Mouse (Mus musculus): ENCODE measurements at regions not wholly inside any gene's neighbourhood (a gene's known extent, or its start where the extent isn't known, plus 50 kb on each side); places are given as distances from the start of the nearest gene placed in this dataset.

GRCm38 (mm10) chr3:35315162-35315561, 438.7 kb upstream of the Atp11b start:
- no peak for DNase-seq (ENCODE audit: low spot score in 2 of 2)

GRCm38 (mm10) chr3:35318348-35318747, 435.6 kb upstream of the Atp11b start:
- no peak for DNase-seq (ENCODE audit: low spot score in 2 of 2)

- no peak for DNase-seq (ENCODE audit: low spot score in 2 of 2)
Measured at GRCm38 (mm10) chr3:35320844-35321393, 433.0 kb upstream of the Atp11b start.

- no peak for DNase-seq (ENCODE audit: low spot score in 2 of 2)
Measured at GRCm38 (mm10) chr3:35321991-35322390, 431.9 kb upstream of the Atp11b start.

DNA sequence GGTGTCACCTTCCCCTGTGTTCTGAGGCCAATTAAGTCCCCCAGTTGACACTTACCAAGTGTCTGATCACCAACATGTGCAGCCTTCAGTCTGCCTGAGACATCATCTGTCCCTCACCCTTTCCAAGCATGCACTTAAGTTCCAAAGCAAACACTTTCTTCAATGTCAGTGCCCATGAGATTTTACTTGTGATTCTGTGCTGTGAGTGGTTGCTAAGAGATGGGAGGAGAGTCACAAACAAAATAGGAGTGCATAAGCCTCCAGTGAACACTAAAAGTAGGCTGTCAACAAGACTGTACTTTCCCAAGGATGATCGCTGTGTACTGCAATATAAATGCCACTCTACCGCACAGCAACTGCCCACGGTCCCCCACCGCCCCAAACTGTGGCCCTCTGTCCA, 431.0 kb upstream of the Atp11b start:
- DNase-seq (ENCODE audit: low spot score in 2 of 2): no peak

GRCm38 (mm10) chr3:35323450-35324077, 430.3 kb upstream of the Atp11b start:
- DNase-seq (ENCODE audit: low spot score in 2 of 2): peak; percentile 68 to 78

DNA sequence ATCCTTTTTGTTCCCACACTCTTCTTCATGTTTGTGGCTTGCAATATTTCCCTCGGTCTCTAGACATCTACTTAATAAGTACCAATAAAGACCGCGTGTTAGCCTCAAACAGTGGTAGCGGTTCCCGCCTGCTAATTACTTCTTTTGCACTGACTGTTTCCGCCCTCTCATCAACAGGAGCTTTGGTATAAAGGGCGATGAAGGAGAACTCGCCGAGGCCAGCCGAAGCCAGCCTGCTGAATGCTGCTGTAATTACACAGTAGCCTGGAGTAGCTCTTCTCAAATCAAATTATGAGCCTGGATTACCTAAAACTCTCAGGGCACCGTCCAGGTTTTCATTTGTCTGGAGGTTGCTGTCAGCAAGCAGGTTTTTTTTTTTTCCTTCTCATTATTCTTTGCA, 429.7 kb upstream of the Atp11b start:
- DNase-seq (ENCODE audit: low spot score in 2 of 2): peak in 1 of 2 experiments; percentile 42

DNA sequence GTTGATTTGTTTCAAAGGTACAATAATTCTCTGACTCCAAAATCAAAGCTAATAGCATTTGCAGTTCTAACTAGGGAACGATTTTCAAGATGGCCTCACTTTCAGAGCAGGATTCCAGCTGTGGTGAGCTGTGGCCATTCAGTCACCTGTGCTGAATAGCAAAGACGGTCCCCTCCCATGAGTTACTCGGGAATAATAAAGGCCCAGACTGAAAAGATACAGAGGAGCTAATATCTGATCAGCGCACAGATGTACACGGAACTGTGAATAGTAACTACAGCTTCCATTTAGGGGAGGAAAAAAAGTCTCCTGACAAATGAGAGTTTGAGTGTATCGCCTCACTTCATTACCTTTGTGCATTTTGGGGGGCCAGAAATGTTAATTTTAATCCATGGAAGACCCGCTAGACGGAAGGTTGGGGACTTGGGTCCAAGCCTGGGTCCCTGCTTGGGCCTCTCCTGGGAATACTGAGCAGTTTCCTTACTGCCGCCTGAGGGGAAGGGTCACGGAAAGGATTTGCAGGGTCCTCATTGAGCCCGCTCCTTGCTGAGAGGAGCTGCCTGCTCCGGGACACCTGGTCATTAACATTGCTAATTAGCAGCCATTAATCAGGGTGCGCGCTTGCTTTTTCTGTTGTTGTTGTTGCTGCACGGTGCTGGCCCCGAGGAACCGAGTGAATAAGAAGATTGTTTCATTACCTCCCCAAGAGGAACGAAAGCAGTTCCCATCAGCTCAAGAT, 421.2 kb upstream of the Atp11b start:
- no peak for DNase-seq (ENCODE audit: low spot score in 2 of 2)

DNA sequence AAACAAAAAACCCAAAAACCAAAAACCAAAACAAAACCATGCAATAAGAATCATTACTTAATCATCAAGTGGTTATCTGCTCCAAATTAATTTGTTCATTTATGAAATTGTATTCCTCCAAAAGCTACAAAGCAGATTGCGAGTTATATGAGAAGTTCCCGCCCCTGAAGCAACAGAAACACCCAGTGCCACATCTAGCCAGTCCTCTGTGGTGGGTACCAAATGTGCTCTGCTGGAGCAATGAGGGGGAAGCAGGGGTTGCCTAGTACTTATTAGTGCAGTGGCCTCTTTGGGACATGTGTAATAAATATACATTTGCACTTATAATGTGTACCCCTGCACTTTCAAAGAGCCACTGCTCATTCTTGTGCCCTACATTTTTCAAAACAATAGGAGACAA, 419.9 kb upstream of the Atp11b start:
- no peak for DNase-seq (ENCODE audit: low spot score in 2 of 2)

DNA sequence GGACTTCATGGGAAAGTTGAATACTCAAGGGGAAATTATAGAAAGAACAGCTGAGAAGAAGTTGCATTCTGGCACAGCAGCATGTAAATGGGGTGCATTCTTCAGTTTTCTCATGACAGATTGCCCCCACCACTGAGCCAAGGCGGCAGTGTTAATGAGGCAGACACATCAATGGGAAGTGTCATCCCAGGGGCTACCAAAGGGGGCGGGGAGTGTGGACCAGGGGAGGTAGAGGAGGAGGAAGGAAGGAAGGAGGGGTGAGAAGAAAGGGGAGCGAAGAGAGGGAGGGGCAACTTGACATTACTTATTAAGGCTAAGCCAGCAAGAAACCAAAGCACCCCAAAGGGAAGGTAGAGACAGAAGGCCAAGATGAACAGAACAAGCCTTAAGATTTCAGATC, 419.4 kb upstream of the Atp11b start:
- no peak for DNase-seq (ENCODE audit: low spot score in 2 of 2)

- no peak for DNase-seq (ENCODE audit: low spot score in 2 of 2)
Measured at GRCm38 (mm10) chr3:35335837-35336236, 418.1 kb upstream of the Atp11b start.

- no peak for DNase-seq (ENCODE audit: low spot score in 2 of 2)
Measured at GRCm38 (mm10) chr3:35340525-35340924, 413.4 kb upstream of the Atp11b start.

- peak; percentile 64 to 71 for DNase-seq (ENCODE audit: low spot score in 2 of 2)
Measured at GRCm38 (mm10) chr3:35340935-35341800, 412.7 kb upstream of the Atp11b start.

- no peak for DNase-seq (ENCODE audit: low spot score in 2 of 2)
Measured at GRCm38 (mm10) chr3:35341840-35342239, 412.1 kb upstream of the Atp11b start.

DNA sequence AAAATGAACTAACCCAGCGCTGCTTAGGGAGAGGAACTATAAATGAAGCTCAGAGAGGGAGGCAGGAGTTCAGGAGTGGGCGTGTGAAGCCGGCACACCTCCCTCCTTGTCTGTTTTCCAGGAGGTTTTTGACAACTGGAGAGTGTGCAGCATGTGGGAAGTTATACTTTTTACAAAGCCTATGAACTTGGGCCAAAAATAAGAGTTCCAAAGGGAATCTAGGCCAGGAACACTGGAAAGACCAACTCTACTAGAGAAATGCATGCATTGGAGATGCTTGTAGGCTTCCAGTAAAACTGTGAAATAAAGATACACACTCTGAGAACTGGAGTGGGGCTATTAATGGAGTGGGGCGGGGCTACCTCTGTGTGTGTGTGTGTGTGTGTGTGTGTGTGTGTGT, 411.3 kb upstream of the Atp11b start:
- DNase-seq (ENCODE audit: low spot score in 2 of 2): no peak

GRCm38 (mm10) chr3:35343936-35344335, 410.0 kb upstream of the Atp11b start:
- DNase-seq (ENCODE audit: low spot score in 2 of 2): no peak

DNA sequence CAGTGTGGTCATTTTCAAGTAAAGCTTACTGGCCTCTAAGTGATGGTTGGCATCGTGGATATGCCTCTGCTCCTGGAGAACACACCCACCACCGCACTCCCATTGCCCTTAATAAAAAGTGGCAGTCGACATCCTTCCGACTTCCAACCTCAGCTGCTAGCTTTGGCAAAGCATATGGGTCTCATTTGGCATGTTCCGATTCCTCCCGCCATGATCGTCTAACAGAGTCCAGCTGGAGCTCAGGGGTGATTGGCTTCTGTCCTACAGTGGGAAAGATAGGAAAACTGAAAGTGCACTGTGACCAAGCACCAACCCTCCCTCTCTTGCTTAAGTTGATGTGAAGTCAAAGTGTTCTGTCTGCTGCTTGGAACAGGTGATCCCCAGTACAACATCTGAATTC, 404.8 kb upstream of the Atp11b start:
- no peak for DNase-seq (ENCODE audit: low spot score in 2 of 2)

- no peak for DNase-seq (ENCODE audit: low spot score in 2 of 2)
Measured at GRCm38 (mm10) chr3:35353442-35353841, 400.5 kb upstream of the Atp11b start.

DNA sequence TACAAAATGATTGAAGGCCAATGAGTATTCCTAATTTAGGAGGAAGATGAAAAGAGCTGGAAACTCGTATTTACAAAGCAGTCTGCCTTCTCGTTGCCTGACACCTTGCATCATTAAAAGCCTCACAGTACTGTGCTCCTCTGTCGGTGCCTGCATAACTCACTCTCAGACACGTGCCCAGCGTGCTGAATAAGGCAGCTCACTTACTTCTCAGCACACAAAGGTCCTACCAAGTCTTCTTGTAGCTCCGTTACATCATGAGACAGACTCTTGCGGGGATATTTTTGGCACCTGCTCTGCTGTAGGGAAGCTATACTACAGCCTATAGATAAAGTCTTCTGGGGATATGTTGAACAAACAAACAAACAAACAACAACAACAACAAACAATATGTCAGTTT, 400.0 kb upstream of the Atp11b start:
- DNase-seq (ENCODE audit: low spot score in 2 of 2): no peak

- DNase-seq (ENCODE audit: low spot score in 2 of 2): no peak
Measured at GRCm38 (mm10) chr3:35354356-35354755, 399.6 kb upstream of the Atp11b start.

DNA sequence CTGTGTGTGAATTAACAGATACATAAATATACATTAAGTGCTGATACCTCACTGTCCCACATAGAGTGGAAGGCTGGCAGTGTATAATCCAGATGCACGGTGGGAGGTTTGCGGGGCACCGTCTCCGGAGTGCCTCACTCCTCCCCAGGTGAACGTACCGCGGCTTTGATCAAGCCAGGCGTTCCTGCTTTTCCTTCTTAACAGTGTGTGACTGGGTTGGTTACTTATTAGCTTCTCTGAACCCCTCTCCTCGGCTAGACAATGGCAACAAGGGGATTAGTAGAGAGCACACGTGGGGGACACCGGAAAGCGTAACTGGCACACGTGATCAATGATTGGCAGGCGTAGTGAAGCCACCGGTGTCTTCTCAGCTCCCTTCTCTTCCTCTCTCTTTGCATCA, 396.8 kb upstream of the Atp11b start:
- DNase-seq (ENCODE audit: low spot score in 2 of 2): no peak

GRCm38 (mm10) chr3:35358541-35358940, 395.4 kb upstream of the Atp11b start:
- no peak for DNase-seq (ENCODE audit: low spot score in 2 of 2)

Measured in layer of hippocampus, postnatal 10 days (tissue).